Mouse (Mus musculus) embryonic facial prominence, embryonic 10.5 days (tissue): ENCODE measurements at regions not wholly inside any gene's neighbourhood (a gene's known extent, or its start where the extent isn't known, plus 50 kb on each side); places are given as distances from the start of the nearest gene placed in this dataset. TPM values are rescaled to one million over a fixed set of nuclear protein-coding genes. Genes with fewer than 3 reads are reported as not detected.

Experiments used
- microRNA-seq: library from miRNA; unstranded; fragments of <30 nt; microRNA quantifications from one replicate; pipeline ENCODE4, GENCODE M21; 2017

Small RNAs in the stretch of these regions (microRNA-seq; reads per million reads assigned to microRNA genes)
- gene Mir6344: not detected
